Mouse (Mus musculus): ENCODE data around the gene Eri3. TPM values are rescaled to one million over a fixed set of nuclear protein-coding genes. Genes with fewer than 3 reads are reported as not detected.

Eri3 gene
- polyA plus RNA-seq, 1 experiment from 2014 or later: 102 TPM

DNA sequence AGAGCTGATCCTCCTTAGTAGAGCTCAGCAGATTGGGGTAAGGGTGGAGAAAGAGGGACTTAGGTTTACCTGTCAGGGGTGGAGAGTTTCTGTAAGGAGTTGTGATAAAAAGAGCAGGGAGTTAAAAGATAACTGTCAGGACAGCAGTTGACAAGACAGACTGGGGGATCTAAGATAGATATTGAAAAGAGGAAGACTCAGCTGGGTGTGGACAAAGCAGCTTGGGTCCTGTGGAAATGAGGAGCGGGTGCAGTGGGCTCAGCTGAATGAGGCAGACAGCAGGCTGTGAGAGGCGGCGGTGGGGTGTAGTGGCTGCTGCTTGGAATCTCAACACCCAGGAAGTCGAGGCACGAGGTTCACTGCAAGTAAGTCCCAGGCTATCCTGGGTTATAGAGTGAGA lies 72.1 kb downstream of the Eri3 start:
- Histone ChIP-seq H3K4me2 (no peak overlapping the region), H3K4me1 (ENCODE audit: control insufficient read depth, insufficient read depth, low read length) (peaks cover 10% of the 10 kb centered on the region; the same call in 1 of the 2 replicates), H3K9me3 (replicated peaks; ENCODE audit: control insufficient read depth, low read length) (no peaks in the 10 kb centered on the region), H3K27me3 (ENCODE audit: control insufficient read depth, insufficient read depth, low read length) (no peaks in the 10 kb centered on the region), H3K9ac (ENCODE audit: low read depth, low read length) (no peak overlapping the region), H3K36me3 (ENCODE audit: control insufficient read depth, insufficient read depth, low read length) (0 out of 2 replicates have a peak, but pooled peaks cover 3% of the 10 kb centered on the region), H3K27ac (ENCODE audit: low read depth, low read length) (no peak overlapping the region), H3K4me3 (ENCODE audit: low read depth, low read length) (no peak overlapping the region)
- ATAC-seq (replicated peaks; ENCODE audit: insufficient number of reproducible peaks, low FRiP score, low TSS enrichment): no peak
- 81% methylated on average over 5 of the region's 5 CpGs for WGBS (ENCODE audit: insufficient replicate concordance)

DNA sequence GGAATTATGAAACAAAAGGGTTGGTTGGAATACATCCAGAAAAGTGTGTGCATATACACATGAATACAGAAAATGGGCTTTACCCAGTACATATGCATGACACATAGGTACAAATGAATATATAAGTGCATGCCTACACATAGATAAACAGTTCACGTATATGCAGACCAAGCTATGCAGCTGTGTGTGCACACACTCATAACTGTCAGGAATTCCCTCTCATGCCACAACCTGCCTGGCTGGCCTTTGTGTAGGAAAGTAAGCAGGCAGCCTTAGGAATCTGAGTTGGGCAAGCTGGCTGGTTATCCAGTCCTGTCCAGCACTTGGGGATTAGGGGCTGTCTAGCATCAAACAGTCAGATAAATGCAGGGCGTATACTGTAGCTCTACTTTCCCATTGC lies 72.9 kb downstream of the Eri3 start:
- H3K4me2 ChIP-seq: no peak overlapping the region
- no peak overlapping the region for H3K9ac ChIP-seq (ENCODE audit: low read depth, low read length)
- H3K27me3 ChIP-seq (ENCODE audit: control insufficient read depth, insufficient read depth, low read length): no peaks in the 10 kb centered on the region
- 0 out of 2 replicates have a peak, but pooled peaks cover 3% of the 10 kb centered on the region for H3K36me3 ChIP-seq (ENCODE audit: control insufficient read depth, insufficient read depth, low read length)
- no peak overlapping the region for H3K4me3 ChIP-seq (ENCODE audit: low read depth, low read length)
- no peak for ATAC-seq (replicated peaks; ENCODE audit: insufficient number of reproducible peaks, low FRiP score, low TSS enrichment)
- peak overlapping the region; percentile 46 for H3K27ac ChIP-seq (ENCODE audit: low read depth, low read length)
- no peaks in the 10 kb centered on the region for H3K9me3 ChIP-seq (replicated peaks; ENCODE audit: control insufficient read depth, low read length)
- WGBS (ENCODE audit: insufficient replicate concordance): 59% methylated on average over 2 of the region's 2 CpGs
- H3K4me1 ChIP-seq (ENCODE audit: control insufficient read depth, insufficient read depth, low read length): peaks cover 10% of the 10 kb centered on the region; the same call in 1 of the 2 replicates

- H3K4me3 ChIP-seq (ENCODE audit: low read depth, low read length): no peak overlapping the region
- WGBS (ENCODE audit: insufficient replicate concordance): 88% methylated on average over 5 of the region's 5 CpGs
- H3K4me2 ChIP-seq: no peak overlapping the region
- 0 out of 2 replicates have a peak, but pooled peaks cover 3% of the 10 kb centered on the region for H3K36me3 ChIP-seq (ENCODE audit: control insufficient read depth, insufficient read depth, low read length)
- H3K27me3 ChIP-seq (ENCODE audit: control insufficient read depth, insufficient read depth, low read length): no peaks in the 10 kb centered on the region
- no peak for ATAC-seq (replicated peaks; ENCODE audit: insufficient number of reproducible peaks, low FRiP score, low TSS enrichment)
- no peaks in the 10 kb centered on the region for H3K9me3 ChIP-seq (replicated peaks; ENCODE audit: control insufficient read depth, low read length)
- H3K4me1 ChIP-seq (ENCODE audit: control insufficient read depth, insufficient read depth, low read length): peaks cover 15% of the 10 kb centered on the region
- H3K27ac ChIP-seq (ENCODE audit: low read depth, low read length): no peak overlapping the region
- no peak overlapping the region for H3K9ac ChIP-seq (ENCODE audit: low read depth, low read length)
Measured at GRCm38 (mm10) chr4:117624660-117625059, 74.5 kb downstream of the Eri3 start.

DNA sequence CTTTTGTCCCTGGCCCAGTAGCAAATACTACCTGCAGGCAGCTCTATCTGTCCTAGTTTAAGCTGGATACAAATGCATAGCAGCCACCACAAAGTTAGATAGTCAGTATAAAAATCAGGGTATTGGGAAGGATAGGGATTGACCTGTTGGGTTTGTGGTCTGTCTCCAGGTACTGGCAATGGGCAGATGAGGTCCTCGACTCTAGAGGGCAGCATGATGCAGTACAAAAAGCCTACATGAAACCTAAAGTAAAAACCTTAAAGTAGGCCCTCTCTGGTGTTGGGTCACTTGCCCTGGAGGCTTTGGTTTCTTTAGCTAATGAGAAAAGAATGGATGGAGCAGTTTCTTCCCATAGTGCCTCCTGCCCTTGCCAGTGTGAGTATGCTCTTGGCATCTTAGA lies 78.3 kb downstream of the Eri3 start:
- Histone ChIP-seq H3K27me3 (ENCODE audit: control insufficient read depth, insufficient read depth, low read length) (no peaks in the 10 kb centered on the region), H3K4me1 (ENCODE audit: control insufficient read depth, insufficient read depth, low read length) (peaks cover 19% of the 10 kb centered on the region), H3K36me3 (ENCODE audit: control insufficient read depth, insufficient read depth, low read length) (0 out of 2 replicates have a peak, but pooled peaks cover 3% of the 10 kb centered on the region), H3K4me2 (no peak overlapping the region), H3K9me3 (replicated peaks; ENCODE audit: control insufficient read depth, low read length) (no peaks in the 10 kb centered on the region), H3K9ac (ENCODE audit: low read depth, low read length) (no peak overlapping the region), H3K27ac (ENCODE audit: low read depth, low read length) (no peak overlapping the region), H3K4me3 (ENCODE audit: low read depth, low read length) (no peak overlapping the region)
- no peak for ATAC-seq (replicated peaks; ENCODE audit: insufficient number of reproducible peaks, low FRiP score, low TSS enrichment)
- WGBS (ENCODE audit: insufficient replicate concordance): 48% methylated on average over 1 of the region's 1 CpGs

DNA sequence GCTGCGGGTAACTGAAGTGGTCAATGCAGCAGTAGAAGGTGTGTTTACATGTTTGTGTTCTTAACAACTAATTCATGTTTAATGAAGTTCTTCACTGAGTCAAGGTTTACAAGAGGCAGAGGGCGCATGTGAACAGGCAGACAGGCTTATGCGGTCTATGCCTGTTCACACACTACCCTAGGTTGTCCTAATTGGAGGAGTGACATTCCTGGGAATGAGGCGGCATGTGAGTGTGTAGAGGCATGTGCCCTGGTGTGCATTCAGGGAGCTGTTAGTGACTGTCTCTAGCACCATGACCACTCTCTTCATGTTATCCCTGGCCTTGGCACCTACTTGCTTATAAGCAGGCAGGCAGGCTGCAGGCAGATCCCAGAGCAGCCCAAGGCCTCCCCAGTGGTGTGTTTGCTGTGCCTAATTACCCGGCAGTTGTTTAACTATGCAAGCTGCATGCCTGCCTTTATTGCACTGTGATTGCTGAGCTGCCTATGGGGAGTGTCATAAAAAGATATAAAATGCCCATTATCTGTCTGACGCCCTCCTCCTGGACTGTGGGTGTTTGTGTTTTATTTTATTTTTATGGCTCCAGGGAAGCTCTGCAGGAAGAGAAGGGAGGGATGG lies 80.0 kb downstream of the Eri3 start:
- no peaks in the 10 kb centered on the region for H3K27me3 ChIP-seq (ENCODE audit: control insufficient read depth, insufficient read depth, low read length)
- no peak overlapping the region for H3K9ac ChIP-seq (ENCODE audit: low read depth, low read length)
- H3K4me1 ChIP-seq (ENCODE audit: control insufficient read depth, insufficient read depth, low read length): peaks cover 12% of the 10 kb centered on the region; the same call in 1 of the 2 replicates
- H3K9me3 ChIP-seq (replicated peaks; ENCODE audit: control insufficient read depth, low read length): no peaks in the 10 kb centered on the region
- H3K4me2 ChIP-seq: no peak overlapping the region
- 0 out of 2 replicates have a peak, but pooled peaks cover 3% of the 10 kb centered on the region for H3K36me3 ChIP-seq (ENCODE audit: control insufficient read depth, insufficient read depth, low read length)
- no peak for ATAC-seq (replicated peaks; ENCODE audit: insufficient number of reproducible peaks, low FRiP score, low TSS enrichment)
- no peak overlapping the region for H3K27ac ChIP-seq (ENCODE audit: low read depth, low read length)
- 70% methylated on average over 6 of the region's 6 CpGs for WGBS (ENCODE audit: insufficient replicate concordance)
- H3K4me3 ChIP-seq (ENCODE audit: low read depth, low read length): no peak overlapping the region

- H3K36me3 ChIP-seq (ENCODE audit: control insufficient read depth, insufficient read depth, low read length): no peaks in the 10 kb centered on the region
- H3K27me3 ChIP-seq (ENCODE audit: control insufficient read depth, insufficient read depth, low read length): no peaks in the 10 kb centered on the region
- H3K4me3 ChIP-seq (ENCODE audit: low read depth, low read length): no peak overlapping the region
- H3K4me2 ChIP-seq: no peak overlapping the region
- peaks cover 21% of the 10 kb centered on the region; the same call in 1 of the 2 replicates for H3K4me1 ChIP-seq (ENCODE audit: control insufficient read depth, insufficient read depth, low read length)
- no peaks in the 10 kb centered on the region for H3K9me3 ChIP-seq (replicated peaks; ENCODE audit: control insufficient read depth, low read length)
- no peak overlapping the region for H3K9ac ChIP-seq (ENCODE audit: low read depth, low read length)
- 78% methylated on average over 5 of the region's 5 CpGs for WGBS (ENCODE audit: insufficient replicate concordance)
- no peak overlapping the region for H3K27ac ChIP-seq (ENCODE audit: low read depth, low read length)
- no peak for ATAC-seq (replicated peaks; ENCODE audit: insufficient number of reproducible peaks, low FRiP score, low TSS enrichment)
Measured at GRCm38 (mm10) chr4:117633527-117633926, 83.4 kb downstream of the Eri3 start.

- Histone ChIP-seq H3K4me3 (ENCODE audit: low read depth, low read length) (no peak overlapping the region), H3K4me2 (no peak overlapping the region), H3K4me1 (ENCODE audit: control insufficient read depth, insufficient read depth, low read length) (peaks cover 16% of the 10 kb centered on the region; the same call in 1 of the 2 replicates), H3K27me3 (ENCODE audit: control insufficient read depth, insufficient read depth, low read length) (no peaks in the 10 kb centered on the region), H3K9me3 (replicated peaks; ENCODE audit: control insufficient read depth, low read length) (no peaks in the 10 kb centered on the region), H3K36me3 (ENCODE audit: control insufficient read depth, insufficient read depth, low read length) (no peaks in the 10 kb centered on the region), H3K9ac (ENCODE audit: low read depth, low read length) (no peak overlapping the region), H3K27ac (ENCODE audit: low read depth, low read length) (no peak overlapping the region)
- no peak for ATAC-seq (replicated peaks; ENCODE audit: insufficient number of reproducible peaks, low FRiP score, low TSS enrichment)
- WGBS (ENCODE audit: insufficient replicate concordance): 50% methylated on average over 7 of the region's 7 CpGs
Measured at GRCm38 (mm10) chr4:117634642-117635041, 84.5 kb downstream of the Eri3 start.

GRCm38 (mm10) chr4:117636152-117636551 lies 86.0 kb downstream of the Eri3 start:
- WGBS (ENCODE audit: insufficient replicate concordance): 61% methylated on average over 4 of the region's 4 CpGs
- Histone ChIP-seq H3K9ac (ENCODE audit: low read depth, low read length) (no peak overlapping the region), H3K27ac (ENCODE audit: low read depth, low read length) (no peak overlapping the region), H3K4me1 (ENCODE audit: control insufficient read depth, insufficient read depth, low read length) (peaks cover 12% of the 10 kb centered on the region; the same call in 1 of the 2 replicates), H3K36me3 (ENCODE audit: control insufficient read depth, insufficient read depth, low read length) (no peaks in the 10 kb centered on the region; the same call in 1 of the 2 replicates), H3K4me3 (ENCODE audit: low read depth, low read length) (no peak overlapping the region), H3K9me3 (replicated peaks; ENCODE audit: control insufficient read depth, low read length) (no peaks in the 10 kb centered on the region), H3K27me3 (ENCODE audit: control insufficient read depth, insufficient read depth, low read length) (no peaks in the 10 kb centered on the region), H3K4me2 (no peak overlapping the region)
- ATAC-seq (replicated peaks; ENCODE audit: insufficient number of reproducible peaks, low FRiP score, low TSS enrichment): no peak

Measured in heart, embryonic 11.5 days (tissue).